Mouse (Mus musculus): Measurements from ENCODE around the gene Ccpg1.

DNA sequence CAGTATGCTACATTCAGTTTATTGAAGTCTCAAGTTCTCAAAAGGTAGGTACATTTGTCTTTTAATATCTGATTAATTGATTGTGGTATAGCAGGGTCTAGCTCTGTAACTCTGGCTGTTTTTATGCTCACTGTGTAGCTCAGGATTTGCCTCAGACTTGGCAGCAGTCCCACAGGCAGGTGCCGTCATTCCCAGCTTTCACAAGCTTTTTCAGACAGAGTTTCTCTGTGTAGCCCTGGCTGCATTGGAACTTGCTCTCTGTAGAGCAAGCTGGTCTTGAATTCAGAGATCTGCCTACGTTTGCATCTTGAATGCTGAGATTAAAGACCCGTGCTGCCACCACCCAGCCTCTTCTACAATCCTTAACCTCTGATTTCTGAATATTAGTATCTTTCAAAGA, 16.9 kb downstream of the Ccpg1 start:
- TF ChIP-seq CTCF (IDR thresholded peaks at IDR 0.05; ENCODE audit: low read depth), result no peak
- no peak for TF ChIP-seq EP300 (optimal IDR thresholded peaks at IDR 0.05)
